Mouse (Mus musculus): ENCODE data around the gene Mettl23. TPM values are rescaled to one million over a fixed set of nuclear protein-coding genes. Genes with fewer than 3 reads are reported as not detected.
"Not testable (repeated sequence)": the region's sequence is repeated elsewhere in the genome, so short reads cannot be mapped to it uniquely, and the experiment has no call there.

The Mettl23 gene
- polyA plus RNA-seq, 1 experiment from 2014 or later, result 68.5 TPM

DNA sequence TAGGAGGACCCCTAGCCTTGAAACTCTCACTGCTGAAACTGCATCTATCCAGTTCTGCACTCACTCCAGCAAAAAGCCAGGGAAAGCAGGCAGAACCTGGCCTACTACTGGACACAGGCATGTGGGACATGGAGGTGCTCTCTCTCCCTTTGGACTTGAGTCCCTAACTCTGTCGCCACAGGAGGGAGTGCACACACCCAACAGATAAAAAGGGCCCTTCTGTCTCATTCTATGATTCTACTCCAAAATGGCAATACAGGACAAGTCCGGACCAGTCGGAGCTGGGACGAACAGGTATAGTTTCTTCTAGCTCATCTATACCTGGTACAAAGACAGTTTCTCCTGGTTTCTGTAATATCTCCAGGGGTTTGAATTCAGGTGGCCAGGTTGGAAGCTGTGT, 2.3 kb upstream of the Mettl23 start:
- peaks cover 60% of the 10 kb centered on the region for H3K36me3 ChIP-seq
- H3K4me1 ChIP-seq, result peaks cover 62% of the 10 kb centered on the region

DNA sequence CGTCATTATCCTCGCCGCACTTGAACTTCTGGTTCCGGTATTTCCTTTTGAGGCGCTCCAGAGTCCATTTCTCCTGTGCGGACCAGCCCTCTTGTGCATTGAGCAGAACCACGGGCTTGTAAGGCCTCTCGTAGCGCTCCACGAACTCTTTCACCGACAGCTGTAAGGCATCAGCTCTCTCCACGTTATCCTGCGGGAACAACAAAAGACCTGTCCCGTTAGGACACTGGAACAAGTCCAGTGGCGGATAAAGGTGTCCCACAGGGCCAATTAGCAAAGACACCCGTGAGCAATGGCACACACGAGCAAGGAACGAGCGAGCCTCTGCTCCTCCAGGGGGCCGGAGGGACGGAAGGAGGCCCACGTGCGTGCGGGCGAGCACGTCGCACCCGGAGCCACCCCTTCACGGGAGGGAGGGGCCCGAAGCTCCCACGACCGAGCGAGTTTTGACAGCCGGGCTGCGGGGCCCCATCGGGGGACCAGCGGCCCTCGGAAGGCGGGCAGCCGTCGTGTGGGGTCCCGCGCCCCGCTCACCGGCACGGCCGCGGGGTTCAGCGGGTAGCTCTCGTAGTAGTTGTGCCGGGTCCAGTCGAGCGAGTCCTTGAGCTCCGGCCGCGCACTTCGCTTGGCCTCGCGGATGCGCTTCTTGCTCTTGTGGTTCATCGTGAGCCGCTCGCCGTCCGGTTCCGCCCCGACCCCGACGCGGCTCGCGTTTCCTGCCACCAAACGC, 382 bp upstream of the Mettl23 start:
- peaks cover 54% of the 10 kb centered on the region for H3K36me3 ChIP-seq
- peak overlapping the region; percentile 92 for H3K4me3 ChIP-seq
- H3K27me3 ChIP-seq (ENCODE audit: low read depth, poor library complexity, severe bottlenecking), result no peaks in the 10 kb centered on the region
- H3K4me1 ChIP-seq, result peaks cover 66% of the 10 kb centered on the region
- under 1% methylated on average over 73 of the region's 73 CpGs for WGBS
- no peaks in the 10 kb centered on the region for H3K9me3 ChIP-seq (replicated peaks)
- peak overlapping the region; percentile 98 for H3K27ac ChIP-seq (replicated peaks)
- DNase-seq (ENCODE audit: low spot score), result peak; percentile 70

More for the DNA sequence above, 2.3 kb upstream of the Mettl23 start:
- DNase-seq (ENCODE audit: low spot score), result no peak
- H3K9me3 ChIP-seq (replicated peaks), result no peaks in the 10 kb centered on the region
- H3K27ac ChIP-seq (replicated peaks), result 0 out of 2 replicates have a peak overlapping the region, but pooled peaks have one; percentile 2
- H3K27me3 ChIP-seq (ENCODE audit: low read depth, poor library complexity, severe bottlenecking), result no peaks in the 10 kb centered on the region
- peak overlapping the region; percentile 92 for H3K4me3 ChIP-seq
- 87% methylated on average over 4 of the region's 4 CpGs for WGBS

DNA sequence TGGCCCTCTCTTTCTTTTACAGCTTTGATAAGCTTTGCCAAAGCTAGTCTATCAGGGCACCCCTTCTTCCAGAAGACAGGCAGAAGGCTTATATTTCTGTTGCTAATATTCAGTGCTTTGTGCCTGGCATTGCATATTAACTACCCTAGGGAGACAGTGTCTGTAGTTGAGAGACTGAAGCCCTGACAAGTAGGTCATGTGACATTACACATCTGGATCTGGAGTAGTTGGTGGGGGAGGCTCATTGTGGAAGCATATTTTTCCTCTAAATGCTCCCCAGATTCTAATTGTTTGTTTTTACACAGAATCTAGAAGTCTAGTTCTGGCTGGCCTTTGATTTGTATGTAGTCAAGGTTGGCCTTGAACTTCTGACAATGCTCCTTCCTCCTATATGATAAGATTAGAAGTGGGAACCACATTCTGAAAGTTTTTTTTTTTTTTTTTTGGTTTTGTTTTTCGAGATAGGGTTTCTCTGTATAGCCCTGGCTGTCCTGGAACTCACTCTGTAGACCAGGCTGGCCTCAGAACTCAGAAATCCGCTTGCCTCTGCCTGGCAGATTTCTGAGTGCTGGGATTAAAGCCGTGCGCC, 3.6 kb downstream of the Mettl23 start:
- H3K9me3 ChIP-seq (replicated peaks), result no peaks in the 10 kb centered on the region
- H3K36me3 ChIP-seq, result peaks cover 54% of the 10 kb centered on the region
- 79% methylated on average over 4 of the region's 4 CpGs for WGBS
- H3K4me1 ChIP-seq, result peaks cover 49% of the 10 kb centered on the region
- no peak overlapping the region for H3K27ac ChIP-seq (replicated peaks)
- DNase-seq (ENCODE audit: low spot score), result no peak
- H3K27me3 ChIP-seq (ENCODE audit: low read depth, poor library complexity, severe bottlenecking), result no peaks in the 10 kb centered on the region
- H3K4me3 ChIP-seq, result no peak overlapping the region

DNA sequence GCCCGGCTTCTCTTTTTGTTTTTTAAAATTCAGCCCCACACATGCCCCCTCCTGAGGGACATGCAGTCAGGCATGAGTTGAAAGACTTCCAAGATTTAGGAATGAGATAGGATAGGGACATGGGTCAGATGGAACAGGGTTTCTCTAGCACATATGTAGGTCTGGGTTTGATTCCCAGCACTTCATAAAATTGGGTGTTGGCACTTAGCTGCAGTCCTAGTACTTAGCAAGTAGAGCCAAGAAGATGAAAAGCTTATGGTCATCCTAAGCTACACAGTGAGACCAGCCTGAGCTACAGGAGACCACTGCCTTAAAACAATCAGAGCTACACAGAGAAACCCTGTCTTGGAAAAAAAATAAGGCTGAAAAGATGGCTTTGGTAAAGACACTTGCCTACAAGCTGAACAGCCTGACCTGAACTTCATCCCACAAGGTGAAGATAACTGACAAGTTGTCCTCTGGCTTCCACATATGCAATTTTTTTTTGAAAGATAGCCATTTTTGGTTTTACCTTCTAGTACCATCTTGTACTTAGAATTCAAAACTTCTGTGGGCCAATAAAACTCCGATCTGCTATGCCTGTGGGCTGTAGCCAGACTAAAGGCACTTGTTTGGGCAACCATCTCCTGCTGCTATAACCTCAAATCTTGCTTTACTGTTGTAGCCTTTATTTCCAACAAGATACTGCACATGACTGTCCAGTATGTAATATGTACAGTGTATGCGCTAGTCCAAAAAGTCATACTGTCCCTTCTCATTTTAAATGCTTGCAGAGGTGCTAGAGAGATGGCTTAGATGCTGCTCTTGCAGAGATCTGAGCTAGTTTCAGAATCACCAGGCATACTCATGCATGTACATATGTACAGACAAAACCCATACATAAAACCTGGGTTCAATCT, 4.4 kb downstream of the Mettl23 start:
- DNase-seq (ENCODE audit: low spot score), result no peak
- no peak overlapping the region for H3K4me3 ChIP-seq
- no peaks in the 10 kb centered on the region for H3K27me3 ChIP-seq (ENCODE audit: low read depth, poor library complexity, severe bottlenecking)
- H3K27ac ChIP-seq (replicated peaks), result no peak overlapping the region
- H3K36me3 ChIP-seq, result peaks cover 61% of the 10 kb centered on the region
- WGBS, result 94% methylated on average over 3 of the region's 3 CpGs
- peaks cover 41% of the 10 kb centered on the region for H3K4me1 ChIP-seq
- no peaks in the 10 kb centered on the region for H3K9me3 ChIP-seq (replicated peaks)

DNA sequence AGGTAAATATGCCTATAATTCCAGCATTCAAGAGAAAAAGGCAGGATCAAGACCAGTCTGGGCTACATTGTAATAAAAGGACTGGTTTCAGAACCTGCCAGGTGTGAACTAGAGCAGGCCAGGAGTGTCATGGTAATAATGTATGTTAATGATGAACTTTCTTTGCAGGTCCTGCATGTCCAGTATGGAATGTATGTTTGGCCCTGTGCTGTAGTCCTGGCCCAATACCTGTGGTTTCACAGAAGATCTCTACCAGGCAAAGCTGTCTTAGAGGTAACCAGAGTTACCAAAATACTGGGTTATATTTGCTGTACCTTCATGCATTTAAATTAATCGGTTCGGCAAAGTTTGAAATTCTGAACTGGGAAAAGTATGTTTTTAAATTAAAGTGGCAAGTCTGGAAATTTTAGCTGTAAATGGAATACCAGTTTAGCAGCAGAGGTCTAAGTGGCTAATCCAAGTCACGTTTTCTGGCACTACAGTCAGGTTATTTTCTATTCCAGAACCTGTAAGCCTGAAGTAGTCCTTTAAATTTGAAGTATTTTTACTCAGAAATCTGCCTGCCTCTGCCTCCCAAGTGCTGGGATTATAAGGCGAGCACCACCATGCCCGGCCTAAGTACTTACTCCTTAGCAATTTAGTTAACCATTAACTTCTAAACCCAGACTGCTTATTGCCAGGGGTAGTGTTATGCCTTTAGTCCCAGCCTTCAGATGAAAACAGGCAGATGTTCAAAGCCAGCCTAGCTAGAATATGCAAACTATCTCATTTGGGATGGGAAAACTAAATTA, 5.2 kb downstream of the Mettl23 start:
- Histone ChIP-seq H3K36me3 (peaks cover 61% of the 10 kb centered on the region), H3K27ac (replicated peaks) (no peak overlapping the region), H3K27me3 (ENCODE audit: low read depth, poor library complexity, severe bottlenecking) (no peaks in the 10 kb centered on the region), H3K4me3 (no peak overlapping the region), H3K4me1 (peaks cover 36% of the 10 kb centered on the region), H3K9me3 (replicated peaks) (no peaks in the 10 kb centered on the region)
- DNase-seq (ENCODE audit: low spot score), result no peak
- WGBS, result 86% methylated on average over 5 of the region's 5 CpGs

DNA sequence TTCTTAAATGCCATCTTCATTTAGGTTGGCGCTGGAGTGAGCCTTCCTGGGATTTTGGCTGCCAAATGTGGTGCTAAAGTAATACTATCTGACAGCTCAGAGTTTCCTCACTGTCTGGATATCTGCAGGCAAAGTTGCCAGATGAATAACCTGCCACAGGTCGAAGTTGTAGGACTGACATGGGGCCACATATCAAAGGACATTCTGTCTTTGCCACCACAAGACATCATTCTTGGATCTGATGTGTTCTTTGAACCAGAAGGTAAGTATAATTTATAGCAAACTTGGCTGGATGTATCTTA, 5.8 kb downstream of the Mettl23 start:
- WGBS, result 79% methylated on average over 2 of the region's 2 CpGs
- H3K36me3 ChIP-seq, result peaks cover 61% of the 10 kb centered on the region
- H3K4me1 ChIP-seq, result peaks cover 34% of the 10 kb centered on the region
- H3K4me3 ChIP-seq; DNase-seq (ENCODE audit: low spot score); H3K9me3 ChIP-seq (replicated peaks); H3K27ac ChIP-seq (replicated peaks); H3K27me3 ChIP-seq (ENCODE audit: low read depth, poor library complexity, severe bottlenecking): not testable (repeated sequence)

DNA sequence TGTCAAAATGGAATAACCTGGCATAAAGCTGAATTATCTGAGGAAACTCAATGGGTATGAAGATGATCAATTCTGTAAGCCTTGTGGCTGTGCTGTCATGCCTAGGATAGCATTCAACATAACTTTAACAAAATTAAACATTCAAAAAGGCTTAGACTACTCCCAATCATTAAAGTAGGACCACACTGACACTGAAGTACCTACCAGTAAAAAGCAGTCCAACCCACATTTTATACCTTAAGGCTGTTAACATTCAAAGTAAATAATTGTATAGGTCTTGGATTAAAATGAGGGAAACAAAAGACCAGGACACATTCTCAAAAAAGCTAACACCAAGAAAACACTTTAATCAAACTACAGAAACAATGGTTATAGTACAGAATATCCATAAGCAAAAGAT, 6.5 kb downstream of the Mettl23 start:
- Histone ChIP-seq H3K4me1 (peaks cover 34% of the 10 kb centered on the region), H3K27me3 (ENCODE audit: low read depth, poor library complexity, severe bottlenecking) (no peaks in the 10 kb centered on the region), H3K4me3 (peak overlapping the region; percentile 7; the same call in 1 of the 2 replicates), H3K36me3 (peaks cover 61% of the 10 kb centered on the region), H3K27ac (replicated peaks) (no peak overlapping the region), H3K9me3 (replicated peaks) (no peaks in the 10 kb centered on the region)
- DNase-seq (ENCODE audit: low spot score), result no peak

DNA sequence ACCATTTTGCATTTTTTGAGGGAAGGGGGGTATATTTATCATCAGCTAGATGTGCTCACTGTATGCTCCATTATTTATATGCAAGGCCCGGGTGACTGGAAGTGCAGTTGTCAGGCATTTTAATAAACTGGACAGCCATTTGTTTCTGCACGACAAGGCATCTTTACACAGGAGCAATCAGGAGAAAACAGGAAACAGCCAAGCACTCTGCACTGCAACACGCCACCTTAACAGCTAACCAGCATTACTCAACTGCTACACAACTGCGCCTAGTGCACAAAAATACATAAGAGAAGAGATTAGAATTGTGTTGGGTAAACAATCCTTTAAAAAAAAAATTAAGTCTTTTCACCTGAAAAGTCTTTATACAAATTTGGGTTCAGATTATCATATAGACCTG, 7.0 kb downstream of the Mettl23 start:
- H3K36me3 ChIP-seq, result peaks cover 61% of the 10 kb centered on the region

DNA sequence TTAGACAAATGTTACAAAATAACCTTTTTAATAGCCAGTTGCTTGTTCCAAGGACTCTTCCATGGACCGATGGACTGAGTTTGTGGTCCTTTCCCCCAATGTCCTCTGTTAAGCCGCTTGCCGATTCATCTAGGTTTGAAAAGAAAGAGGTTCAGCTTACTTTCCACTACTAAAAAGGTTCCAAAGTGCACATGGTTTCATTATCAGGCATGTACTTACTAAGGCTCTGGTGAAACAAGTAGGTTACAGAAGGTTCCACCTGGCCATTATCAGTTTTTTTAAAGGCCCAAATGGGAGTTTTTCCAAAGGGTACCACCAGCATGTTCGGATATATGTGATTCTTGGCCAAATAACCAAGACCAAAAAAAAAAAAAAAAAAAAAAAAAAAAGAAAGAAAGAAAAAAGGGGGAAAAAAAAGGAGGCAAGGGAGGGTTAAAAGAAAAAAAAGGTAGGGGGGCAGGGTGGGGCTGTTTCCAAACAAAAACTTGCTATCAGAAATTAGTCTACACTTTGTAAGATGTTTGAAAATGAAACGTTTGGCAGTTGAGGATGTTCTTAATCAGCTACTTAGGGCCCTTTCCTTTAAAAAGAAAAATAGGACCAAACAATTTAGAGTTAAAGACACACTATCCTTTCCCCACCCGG, 7.9 kb downstream of the Mettl23 start:
- H3K36me3 ChIP-seq, result peaks cover 61% of the 10 kb centered on the region
- H3K27ac ChIP-seq (replicated peaks), result peak overlapping the region; percentile 99; the same call in 1 of the 2 replicates
- H3K27me3 ChIP-seq (ENCODE audit: low read depth, poor library complexity, severe bottlenecking), result no peaks in the 10 kb centered on the region
- no peak for DNase-seq (ENCODE audit: low spot score)
- 50% methylated on average over 6 of the region's 6 CpGs for whole genome bisulfite sequencing
- H3K4me1 ChIP-seq, result peaks cover 29% of the 10 kb centered on the region
- peak overlapping the region; percentile 100 for H3K4me3 ChIP-seq
- H3K9me3 ChIP-seq (replicated peaks), result no peaks in the 10 kb centered on the region

More for the DNA sequence above, 7.0 kb downstream of the Mettl23 start:
- H3K4me3 ChIP-seq, result peak overlapping the region; percentile 100
- no peaks in the 10 kb centered on the region for H3K9me3 ChIP-seq (replicated peaks)
- H3K27ac ChIP-seq (replicated peaks), result no peak overlapping the region
- 82% methylated on average over 4 of the region's 4 CpGs for WGBS
- H3K27me3 ChIP-seq (ENCODE audit: low read depth, poor library complexity, severe bottlenecking), result no peaks in the 10 kb centered on the region
- no peak for DNase-seq (ENCODE audit: low spot score)
- H3K4me1 ChIP-seq, result peaks cover 35% of the 10 kb centered on the region

DNA sequence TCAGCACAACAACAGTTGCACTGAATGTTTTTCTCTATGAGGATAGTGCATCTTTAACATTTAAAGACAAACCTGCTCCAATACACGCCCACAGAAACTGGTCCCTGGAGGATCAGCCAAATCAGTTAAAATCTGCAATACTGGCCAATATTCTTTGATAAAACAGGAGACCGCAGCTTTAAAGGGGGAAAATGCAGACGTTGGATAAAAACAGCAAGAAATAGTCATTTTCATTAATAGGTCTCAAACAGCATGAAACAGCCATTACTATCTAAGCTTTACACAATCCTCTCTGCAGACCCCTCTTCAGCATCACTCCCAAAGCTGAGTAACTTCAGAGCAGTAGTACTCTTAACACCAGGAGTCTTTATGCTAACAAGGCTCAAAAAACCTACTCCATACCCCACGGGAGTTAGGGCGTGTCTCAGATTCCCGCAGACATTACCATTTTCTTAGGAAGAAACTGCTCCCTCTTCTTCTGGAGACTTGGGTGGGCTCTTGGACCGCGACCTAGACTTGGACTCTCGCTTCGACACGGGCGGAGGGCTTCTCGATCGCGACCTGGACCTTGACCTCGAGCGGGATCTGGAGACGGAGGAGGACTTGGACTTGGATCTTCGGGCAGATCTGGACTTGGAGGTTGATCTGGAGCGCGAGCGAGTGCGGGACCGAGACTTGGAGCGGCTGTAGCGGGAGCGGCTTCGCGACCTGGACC, 8.7 kb downstream of the Mettl23 start:
- Histone ChIP-seq H3K27me3 (ENCODE audit: low read depth, poor library complexity, severe bottlenecking) (no peaks in the 10 kb centered on the region), H3K27ac (replicated peaks) (peak overlapping the region; percentile 99), H3K36me3 (peaks cover 56% of the 10 kb centered on the region), H3K9me3 (replicated peaks) (no peaks in the 10 kb centered on the region), H3K4me1 (peaks cover 25% of the 10 kb centered on the region), H3K4me3 (peak overlapping the region; percentile 100)
- no peak for DNase-seq (ENCODE audit: low spot score)
- WGBS, result under 1% methylated on average over 27 of the region's 29 CpGs

DNA sequence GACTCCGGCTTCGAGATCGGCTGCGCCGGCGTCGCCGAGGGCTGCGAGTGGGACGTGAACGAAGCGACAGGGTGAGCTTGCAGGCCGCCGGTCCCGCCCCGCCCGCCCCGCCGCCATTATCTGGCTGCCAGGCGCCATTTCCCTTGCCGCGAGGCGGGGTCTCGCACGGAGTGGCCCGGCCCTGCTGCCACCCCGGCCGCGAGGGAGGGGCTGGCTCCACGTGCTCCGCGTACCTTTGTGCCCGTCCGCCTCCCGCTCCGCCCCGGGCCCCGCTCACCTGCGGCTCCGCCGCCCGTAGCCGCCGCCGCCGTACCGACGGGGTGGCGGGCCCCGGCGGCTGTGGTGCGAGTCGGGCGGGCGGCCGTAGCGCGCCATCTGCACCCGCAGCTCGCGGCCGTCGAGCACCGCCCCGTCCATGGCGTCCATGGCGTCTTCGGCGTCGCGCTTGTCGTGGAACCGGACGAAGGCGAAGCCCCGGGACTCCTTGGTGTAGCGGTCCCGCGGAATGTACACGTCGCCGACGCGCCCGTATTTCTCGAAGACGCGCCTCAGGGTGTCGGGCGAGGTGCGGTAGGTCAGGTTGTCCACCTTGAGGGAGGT, 9.3 kb downstream of the Mettl23 start, which contains the start of gene Mfsd11:
Gene Mfsd11 (plus strand): TSS at position 150 of the 600 bp plus-strand sequence.
- no peaks in the 10 kb centered on the region for H3K27me3 ChIP-seq (ENCODE audit: low read depth, poor library complexity, severe bottlenecking)
- H3K27ac ChIP-seq (replicated peaks), result peak within 1 kb of the TSS; percentile 99
- no peaks in the 10 kb centered on the region for H3K9me3 ChIP-seq (replicated peaks)
- DNase-seq (ENCODE audit: low spot score), result peak; percentile 75
- peak within 1 kb of the TSS; percentile 100 for H3K4me3 ChIP-seq
- H3K4me1 ChIP-seq, result peaks cover 25% of the 10 kb centered on the region
- under 1% methylated on average over 90 of the region's 91 CpGs for WGBS
- peaks cover 50% of the 10 kb centered on the region for H3K36me3 ChIP-seq
